Mouse (Mus musculus) ovary, postnatal 14 days (tissue): ENCODE measurements around the gene Pde9a.
"Not testable (repeated sequence)": the region's sequence is repeated elsewhere in the genome, so short reads cannot be mapped to it uniquely, and the experiment has no call there.

Source experiments
- DNase-seq: peaks from one replicate; pipeline ENCODE4 v3.0.0; 2022; ENCODE audit warnings: low spot score

Pde9a gene

GRCm38 (mm10) chr17:31385671-31386665 is at the start of gene Pde9a:
Gene Pde9a, plus strand, starts transcription at chr17:31386210.
- DNase-seq, result peak; percentile 45

GRCm38 (mm10) chr17:31339769-31340168 is 46.2 kb upstream of the Pde9a start:
- DNase-seq, result no peak

GRCm38 (mm10) chr17:31342191-31342590 is 43.8 kb upstream of the Pde9a start:
- no peak for DNase-seq

GRCm38 (mm10) chr17:31344172-31344801 is 41.7 kb upstream of the Pde9a start:
- DNase-seq, result peak; percentile 60

GRCm38 (mm10) chr17:31344816-31345215 is 41.2 kb upstream of the Pde9a start:
- no peak for DNase-seq

- DNase-seq, result no peak
These were observed 37.9 kb upstream of the Pde9a start for GRCm38 (mm10) chr17:31348129-31348528.

- DNase-seq, result no peak
These were observed 36.6 kb upstream of the Pde9a start for GRCm38 (mm10) chr17:31349388-31349787.

GRCm38 (mm10) chr17:31351984-31352383 is 34.0 kb upstream of the Pde9a start:
- no peak for DNase-seq

GRCm38 (mm10) chr17:31353255-31353654 is 32.8 kb upstream of the Pde9a start:
- no peak for DNase-seq

GRCm38 (mm10) chr17:31354684-31355083 is 31.3 kb upstream of the Pde9a start:
- not testable (repeated sequence) for DNase-seq

GRCm38 (mm10) chr17:31355792-31356502 is 30.1 kb upstream of the Pde9a start:
- no peak for DNase-seq

- no peak for DNase-seq
These were observed 25.4 kb upstream of the Pde9a start for GRCm38 (mm10) chr17:31360582-31360981.

GRCm38 (mm10) chr17:31365586-31366166 is 20.3 kb upstream of the Pde9a start:
- no peak for DNase-seq

GRCm38 (mm10) chr17:31370221-31370620 is 15.8 kb upstream of the Pde9a start:
- DNase-seq, result no peak

GRCm38 (mm10) chr17:31370931-31371330 is 15.1 kb upstream of the Pde9a start:
- DNase-seq, result no peak

GRCm38 (mm10) chr17:31377961-31378360 is 8.0 kb upstream of the Pde9a start:
- DNase-seq, result peak; percentile 51

- no peak for DNase-seq
These were observed 7.6 kb upstream of the Pde9a start for GRCm38 (mm10) chr17:31378361-31378761.

GRCm38 (mm10) chr17:31379086-31379485 is 6.9 kb upstream of the Pde9a start:
- DNase-seq, result no peak

GRCm38 (mm10) chr17:31379863-31380262 is 6.1 kb upstream of the Pde9a start:
- no peak for DNase-seq

GRCm38 (mm10) chr17:31383320-31383719 is 2.7 kb upstream of the Pde9a start:
- DNase-seq, result no peak

GRCm38 (mm10) chr17:31384968-31385627 is 912 bp upstream of the Pde9a start:
- no peak for DNase-seq
